Mouse (Mus musculus) embryonic fibroblast, embryonic 13.5 days (primary cell): Measurements from ENCODE around the gene Smyd2.

ENCODE experiments used
- CTCF ChIP-seq: IDR thresholded peaks from 2 replicates; pipeline ENCODE4 v1.5.1; 2011; ENCODE audit warnings: mild to moderate bottlenecking, control low read depth, low read length, moderate library complexity, borderline replicate concordance; ENCODE audit not compliant: insufficient read depth
- POLR2A ChIP-seq: IDR thresholded peaks from 2 replicates; pipeline ENCODE4 v1.6.1; 2011; ENCODE audit warnings: low read depth, mild to moderate bottlenecking, control low read depth, low read length, moderate library complexity

- TF ChIP-seq CTCF (no peak), POLR2A (no peak)
Observed at GRCm38 (mm10) chr1:189830797-189831232, 91.3 kb downstream of the Smyd2 start.
